Comparison of ENCODE assay signal across 30 mouse cellular contexts in genomic region chr6:7038087-7038486, GRCm38 (mm10).
"Had no signal": no experiment of that assay in that cellular context is flagged by ENCODE, and none has a peak within 500 bp of the region (broad histone marks: within the 10 kb centered on the region; RNA-seq: fewer than 3 reads in every experiment).

No protein-coding gene starts in this region.

- H3K36me3 ChIP-seq: limb, embryonic 10.5 days; liver, embryonic 12.5 days; liver, embryonic 13.5 days; liver, embryonic 15.5 days; lung, embryonic 15.5 days; midbrain, embryonic 15.5 days; neural tube, embryonic 12.5 days had no signal

- ATAC-seq: liver, embryonic 12.5 days; liver, postnatal 0 days; lung, postnatal 0 days; midbrain, embryonic 13.5 days; midbrain, embryonic 15.5 days; midbrain, embryonic 16.5 days had no signal

- H3K9me3 ChIP-seq: limb, embryonic 10.5 days; limb, embryonic 12.5 days; limb, embryonic 13.5 days; limb, embryonic 15.5 days; liver, embryonic 12.5 days; liver, embryonic 13.5 days; liver, embryonic 15.5 days; lung, embryonic 15.5 days; megakaryocyte, embryonic 14.5 days; midbrain, embryonic 10.5 days; midbrain, embryonic 12.5 days; midbrain, embryonic 13.5 days; midbrain, embryonic 15.5 days; neural tube, embryonic 12.5 days had no signal

- H3K4me1 ChIP-seq: limb, embryonic 10.5 days; limb, embryonic 12.5 days; limb, embryonic 13.5 days; limb, embryonic 15.5 days; liver, embryonic 12.5 days; liver, embryonic 13.5 days; liver, embryonic 15.5 days; lung, embryonic 15.5 days; megakaryocyte, embryonic 14.5 days; midbrain, embryonic 10.5 days; midbrain, embryonic 12.5 days; midbrain, embryonic 13.5 days; midbrain, embryonic 15.5 days; neural tube, embryonic 12.5 days had no signal

- H3K27me3 ChIP-seq: limb, embryonic 12.5 days; limb, embryonic 13.5 days; limb, embryonic 15.5 days; liver, embryonic 12.5 days; liver, embryonic 13.5 days; liver, embryonic 15.5 days; lung, embryonic 15.5 days; megakaryocyte, embryonic 14.5 days; midbrain, embryonic 12.5 days; midbrain, embryonic 13.5 days; midbrain, embryonic 15.5 days; neural tube, embryonic 12.5 days had no signal

- H3K27ac ChIP-seq: limb, embryonic 10.5 days; limb, embryonic 12.5 days; limb, embryonic 13.5 days; limb, embryonic 15.5 days; liver, embryonic 12.5 days; liver, embryonic 13.5 days; liver, embryonic 14.5 days; liver, embryonic 15.5 days; lung, embryonic 15.5 days; macrophage; midbrain, embryonic 10.5 days; midbrain, embryonic 12.5 days; midbrain, embryonic 13.5 days; midbrain, embryonic 15.5 days; neural tube, embryonic 12.5 days had no signal

- H3K4me3 ChIP-seq: limb, embryonic 10.5 days; limb, embryonic 12.5 days; limb, embryonic 13.5 days; limb, embryonic 15.5 days; liver, embryonic 12.5 days; liver, embryonic 13.5 days; liver, embryonic 15.5 days; lung, embryonic 15.5 days; megakaryocyte, embryonic 14.5 days; midbrain, embryonic 10.5 days; midbrain, embryonic 12.5 days; midbrain, embryonic 13.5 days; midbrain, embryonic 15.5 days; myocyte; neural tube, embryonic 12.5 days had no signal

- DNase-seq: left cerebral cortex, postnatal 4 days; liver; liver, embryonic 13.5 days; liver, postnatal 0 days; lung, adult 18-20 months; lung, adult 2 months; lung, embryonic 14.5 days; lung, postnatal 10 days; lung, postnatal 14 days; lung, postnatal 36 days; lung, postnatal 4 days; midbrain, embryonic 14.5 days had no signal

- H3K9ac ChIP-seq: limb, embryonic 12.5 days; limb, embryonic 13.5 days; limb, embryonic 15.5 days; liver, embryonic 12.5 days; liver, embryonic 13.5 days; liver, embryonic 14.5 days; liver, embryonic 15.5 days; liver, postnatal 0 days; lung, embryonic 14.5 days; lung, embryonic 15.5 days; midbrain, embryonic 12.5 days; midbrain, embryonic 13.5 days; midbrain, embryonic 15.5 days; neural tube, embryonic 12.5 days had no signal
